Mouse (Mus musculus) gastrocnemius, adult 8-10 months (tissue): Measurements from ENCODE around the gene Ankrd28. TPM values are rescaled to one million over a fixed set of nuclear protein-coding genes. Genes with fewer than 3 reads are reported as not detected.

ENCODE experiments used
- DNase-seq, 2 experiments: peaks; one replicate each; pipeline ENCODE4 v3.0.0; 2022; ENCODE audit warnings: low spot score in 2 of 2
- total RNA-seq, 4 experiments: library from RNA; stranded (reverse); gene quantifications; 2 replicates each; pipeline ENCODE4 v1.2.4; 2022

Ankrd28 gene
- total RNA-seq, 4 experiments from 2014 or later = 46.0 to 65.1 (median 49.5) TPM

DNA sequence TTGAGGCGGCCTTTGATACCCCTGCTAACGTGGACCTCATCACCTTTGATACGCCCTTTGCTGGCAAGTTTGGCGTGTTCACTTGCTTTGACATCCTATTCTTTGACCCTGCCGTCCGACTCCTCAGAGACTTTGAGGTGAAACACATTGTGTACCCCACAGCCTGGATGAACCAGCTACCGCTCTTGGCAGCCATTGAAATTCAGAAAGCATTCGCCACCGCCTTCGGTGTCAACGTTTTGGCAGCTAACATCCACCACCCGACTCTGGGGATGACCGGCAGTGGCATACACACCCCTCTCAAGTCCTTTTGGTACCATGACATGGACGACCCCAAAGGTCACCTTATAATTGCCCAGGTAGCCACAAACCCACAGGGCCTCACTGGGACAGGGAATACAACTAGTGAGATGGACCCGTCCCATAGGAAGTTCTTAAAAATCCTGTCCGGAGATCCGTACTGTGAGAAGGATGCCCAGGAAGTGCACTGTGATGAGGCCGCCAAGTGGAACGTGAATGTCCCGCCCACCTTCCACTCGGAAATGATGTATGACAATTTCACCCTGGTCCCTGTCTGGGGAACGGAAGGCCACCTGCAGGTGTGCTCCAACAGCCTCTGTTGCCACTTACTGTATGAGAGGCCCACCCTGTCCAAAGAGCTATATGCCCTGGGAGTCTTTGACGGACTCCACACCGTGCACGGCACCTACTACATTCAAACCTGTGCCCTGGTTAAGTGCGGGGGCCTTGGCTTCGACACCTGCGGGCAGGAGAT, 163.3 kb downstream of the Ankrd28 start:
- peak in 1 of 2 experiments; percentile 3 for DNase-seq

DNA sequence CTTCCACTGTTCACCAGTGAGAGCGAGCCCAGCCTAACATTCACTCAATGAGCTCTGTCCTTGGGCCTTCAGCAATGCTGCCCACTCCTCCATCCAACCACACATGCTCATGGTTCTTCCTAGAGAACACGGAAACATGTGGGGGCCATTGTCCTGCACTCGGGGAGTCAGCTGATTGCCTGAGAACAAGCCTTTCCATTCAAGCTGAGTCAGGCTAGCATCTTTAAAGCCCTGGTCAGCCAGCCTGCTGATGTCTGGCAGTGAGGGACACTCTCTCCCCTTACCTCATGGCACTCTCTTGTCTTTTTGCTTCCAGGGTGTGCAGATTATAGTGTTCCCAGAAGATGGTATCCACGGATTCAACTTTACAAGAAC, 164.9 kb downstream of the Ankrd28 start:
- DNase-seq = no peak

DNA sequence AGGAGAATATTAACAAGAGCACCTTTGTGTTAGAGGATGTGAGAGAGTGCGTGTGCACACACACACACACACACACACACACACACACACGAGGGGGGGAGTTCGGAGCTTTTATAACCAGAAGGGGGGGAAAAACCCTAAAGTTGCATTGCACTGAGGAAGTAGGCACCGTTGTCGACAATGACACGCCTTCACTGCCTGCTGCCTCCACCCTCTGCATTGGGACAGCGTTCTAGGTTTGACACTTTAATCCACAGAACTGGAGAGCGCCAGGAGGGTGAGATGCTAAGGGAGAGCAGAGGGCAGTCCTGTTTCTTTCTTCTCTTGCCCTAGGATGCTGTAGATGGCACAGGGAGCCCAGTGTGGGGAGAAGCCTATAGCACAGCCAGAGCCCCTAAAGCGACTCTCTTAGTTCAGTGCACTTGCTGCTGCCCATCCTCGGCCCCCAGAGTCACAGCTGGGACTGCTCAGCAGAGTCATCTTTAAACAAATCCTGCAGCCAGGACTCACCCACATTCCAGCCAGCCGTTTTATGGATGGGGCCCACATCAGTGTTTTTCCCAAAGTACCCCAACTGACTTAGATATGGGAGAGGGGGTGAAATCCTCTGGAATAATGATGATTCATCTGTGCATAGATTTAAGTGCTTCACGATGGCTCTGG, 165.4 kb downstream of the Ankrd28 start:
- no peak for DNase-seq

DNA sequence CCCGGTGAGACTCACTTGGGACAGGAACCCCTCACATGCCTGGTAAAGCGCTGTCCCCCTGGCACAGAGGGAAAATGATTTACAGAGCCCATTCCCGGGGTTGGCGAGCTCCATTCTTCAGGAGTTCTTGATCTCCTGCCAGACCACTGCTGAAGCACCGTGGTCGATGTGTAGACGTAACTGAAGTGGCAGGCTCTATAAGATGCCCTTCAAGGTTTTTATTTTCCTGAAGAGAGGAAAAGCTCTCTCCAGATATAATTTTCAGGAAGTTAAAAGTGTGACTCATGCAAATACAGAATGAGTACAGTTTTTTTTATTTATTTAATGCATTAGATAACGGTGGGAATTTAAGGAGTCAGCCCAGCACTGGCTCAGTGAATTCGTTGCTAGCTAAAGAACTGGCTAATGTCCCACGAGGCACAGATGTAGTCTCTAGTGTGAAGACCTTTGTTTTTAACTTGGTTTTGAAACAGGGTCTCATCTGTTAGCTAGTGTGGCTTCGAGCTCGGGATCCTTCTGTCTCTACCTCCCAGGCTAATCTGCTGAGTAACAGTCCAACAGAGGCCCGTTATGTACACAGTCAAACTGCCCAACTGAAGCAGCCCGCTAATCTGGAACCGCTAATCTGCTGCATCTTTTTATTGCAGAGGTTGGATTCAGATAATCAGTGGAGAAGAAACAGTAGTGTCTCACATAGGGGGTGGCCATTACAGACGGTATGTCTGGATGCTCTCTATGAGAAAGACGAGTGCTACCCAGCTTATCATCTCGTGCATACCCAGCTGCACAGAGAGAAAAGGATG, 166.2 kb downstream of the Ankrd28 start:
- DNase-seq = peak in 1 of 2 experiments; percentile 2

DNA sequence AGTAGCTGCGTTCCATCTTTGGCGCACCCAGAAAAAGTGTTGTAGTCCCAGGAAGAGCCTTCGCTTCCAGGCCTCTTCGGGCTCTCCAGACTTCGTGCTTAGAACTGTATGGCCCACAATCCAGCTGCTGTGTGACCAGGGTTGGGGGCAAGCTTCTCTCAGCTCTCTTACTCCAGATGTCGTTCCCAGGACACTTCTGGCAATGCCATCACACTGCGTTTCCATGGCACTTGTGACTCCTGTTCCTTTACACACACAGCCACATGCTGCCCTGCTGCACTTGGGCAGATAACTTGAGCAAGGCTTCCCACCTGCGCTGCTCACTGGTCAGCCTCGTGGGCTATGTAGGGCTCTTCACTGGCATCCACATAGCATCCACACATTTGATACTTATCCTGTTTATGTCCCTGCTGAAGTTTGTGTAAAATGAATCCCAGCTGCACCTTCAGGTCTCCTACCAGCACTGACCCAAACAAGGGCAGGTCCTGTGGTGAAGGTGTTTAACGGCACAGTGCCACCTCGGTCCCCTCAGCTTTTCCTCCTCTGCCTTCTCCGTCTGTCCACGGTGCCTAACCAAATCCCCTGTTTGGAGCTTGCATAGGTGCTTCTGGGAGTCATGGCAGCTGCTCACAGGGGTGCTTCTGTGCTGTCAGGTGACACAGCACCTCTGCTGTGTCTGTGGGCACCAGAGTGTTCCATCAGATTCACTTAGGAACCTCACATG, 166.9 kb downstream of the Ankrd28 start:
- peak in 1 of 2 experiments; percentile 10 for DNase-seq

- peak; percentile 78 to 88 for DNase-seq
Observed at GRCm38 (mm10) chr14:31662555-31663211, 167.8 kb downstream of the Ankrd28 start.

GRCm38 (mm10) chr14:31661671-31662554, 168.5 kb downstream of the Ankrd28 start:
- peak; percentile 88 to 92 for DNase-seq

- no peak for DNase-seq
Observed at GRCm38 (mm10) chr14:31660312-31661093, 169.9 kb downstream of the Ankrd28 start.

- DNase-seq = peak; percentile 67 to 70
Observed at GRCm38 (mm10) chr14:31659501-31660181, 170.8 kb downstream of the Ankrd28 start.

GRCm38 (mm10) chr14:31658126-31658680, 172.2 kb downstream of the Ankrd28 start:
- no peak for DNase-seq

DNA sequence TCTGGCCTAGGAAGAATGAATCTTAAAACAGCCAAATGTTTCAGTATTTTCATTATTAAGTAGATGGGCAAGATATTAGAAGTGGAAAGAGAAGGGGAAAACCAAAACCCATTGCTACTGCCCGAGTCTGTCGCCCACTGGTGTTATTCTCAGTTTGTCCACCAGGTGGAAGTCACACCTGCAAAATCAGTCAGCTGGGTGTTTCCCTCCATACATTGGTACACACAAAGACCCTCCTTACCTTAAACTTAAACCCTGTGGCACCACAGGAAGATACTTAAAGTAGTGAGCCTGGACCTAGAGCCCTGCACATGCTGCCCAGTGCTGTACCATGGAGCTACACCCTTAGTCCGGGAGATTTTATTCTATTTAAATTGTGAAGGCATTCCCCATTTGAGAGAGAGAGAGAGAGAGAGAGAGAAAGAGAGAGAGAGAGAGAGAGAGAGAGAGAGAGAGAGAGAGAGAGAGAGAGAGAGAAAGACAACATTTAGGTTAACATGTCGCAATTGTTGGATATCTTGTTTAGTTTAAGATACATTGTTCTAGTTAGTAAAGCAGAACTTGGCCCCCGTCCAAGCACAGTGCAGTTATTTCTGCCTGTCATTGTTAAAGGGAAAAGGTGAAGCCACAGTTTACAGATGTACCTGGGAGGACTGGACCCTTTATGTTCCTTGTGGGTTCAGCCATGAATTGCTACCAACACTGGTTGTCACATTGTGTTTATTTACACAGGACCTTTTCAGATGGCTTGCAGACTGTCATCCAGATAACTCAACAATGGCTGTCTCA, 173.4 kb downstream of the Ankrd28 start:
- DNase-seq = no peak

DNA sequence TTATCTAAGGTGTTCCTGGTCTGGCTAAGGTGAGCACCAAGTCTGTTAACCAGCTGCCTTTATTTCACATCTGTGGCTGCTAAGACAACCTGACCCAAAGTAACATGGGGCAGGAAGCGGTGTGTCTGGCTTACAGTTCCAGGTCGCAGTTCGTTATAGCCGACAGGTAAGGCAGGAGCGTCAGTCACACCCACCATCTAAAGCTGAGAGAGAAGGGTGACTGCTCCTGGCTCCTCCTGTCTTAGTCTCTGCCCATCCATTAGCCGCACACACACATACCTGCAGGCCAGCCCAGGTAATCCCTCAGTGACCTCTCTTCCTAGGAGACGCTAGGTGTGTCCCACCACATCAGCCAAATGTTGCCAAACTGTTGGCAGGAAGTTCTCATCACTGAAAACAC, 174.1 kb downstream of the Ankrd28 start:
- no peak for DNase-seq

GRCm38 (mm10) chr14:31655406-31655805, 175.0 kb downstream of the Ankrd28 start:
- no peak for DNase-seq

DNA sequence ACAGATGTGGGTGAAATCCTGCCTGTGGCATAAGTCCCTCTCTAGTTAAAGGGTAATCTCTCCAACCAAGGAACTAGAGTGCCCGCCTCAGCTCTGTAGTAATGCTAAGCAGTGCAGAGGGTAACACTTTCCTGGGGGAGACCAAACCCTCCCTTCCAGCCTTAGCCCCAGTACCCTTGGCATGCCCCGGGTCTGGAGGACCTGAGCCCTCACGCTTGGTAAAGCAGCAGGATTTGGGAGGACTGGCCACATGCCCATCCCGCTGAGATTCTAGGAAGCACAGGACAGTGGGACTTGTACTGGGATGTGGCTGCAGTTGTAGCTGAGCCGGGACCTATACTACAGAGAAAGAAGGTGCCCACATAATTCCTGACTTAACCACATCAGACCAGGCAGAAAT, 175.6 kb downstream of the Ankrd28 start:
- DNase-seq = no peak

DNA sequence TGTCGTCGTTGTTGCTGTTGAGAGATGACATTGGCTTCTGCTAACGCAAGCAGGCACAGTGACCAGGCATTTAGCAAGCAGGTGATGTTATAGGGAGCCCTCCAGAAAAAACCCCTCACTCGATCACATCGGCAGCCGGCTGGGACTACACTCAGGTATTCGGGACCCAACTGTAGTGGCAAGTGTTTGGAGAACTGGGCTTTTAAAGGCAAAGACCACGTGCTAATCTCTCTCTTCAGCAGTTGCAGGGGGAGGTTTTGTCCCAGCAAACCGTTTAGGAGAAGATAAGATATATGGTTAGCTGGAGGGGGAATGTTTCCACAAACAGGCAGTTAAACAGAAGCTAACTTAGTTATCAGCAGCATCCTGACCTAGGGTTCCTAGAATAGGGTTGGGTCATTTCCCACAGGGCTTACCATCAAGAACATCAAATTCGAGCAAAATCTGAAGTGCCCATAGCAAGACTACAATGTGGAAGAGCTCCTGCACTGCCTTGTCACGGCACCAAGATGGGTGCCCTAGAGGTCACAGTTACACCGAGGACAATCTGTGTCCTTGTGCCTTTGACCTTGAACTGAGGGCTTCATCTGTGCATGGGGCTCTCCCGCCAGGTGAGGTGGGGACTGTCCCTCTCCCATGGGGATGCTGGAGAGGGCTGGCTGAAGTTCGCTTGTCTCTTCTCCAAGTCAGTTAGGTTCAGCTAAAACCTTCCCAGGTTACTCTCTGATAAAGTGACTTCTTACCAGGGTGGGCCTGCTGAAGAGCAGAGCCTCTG, 177.2 kb downstream of the Ankrd28 start:
- DNase-seq = no peak

DNA sequence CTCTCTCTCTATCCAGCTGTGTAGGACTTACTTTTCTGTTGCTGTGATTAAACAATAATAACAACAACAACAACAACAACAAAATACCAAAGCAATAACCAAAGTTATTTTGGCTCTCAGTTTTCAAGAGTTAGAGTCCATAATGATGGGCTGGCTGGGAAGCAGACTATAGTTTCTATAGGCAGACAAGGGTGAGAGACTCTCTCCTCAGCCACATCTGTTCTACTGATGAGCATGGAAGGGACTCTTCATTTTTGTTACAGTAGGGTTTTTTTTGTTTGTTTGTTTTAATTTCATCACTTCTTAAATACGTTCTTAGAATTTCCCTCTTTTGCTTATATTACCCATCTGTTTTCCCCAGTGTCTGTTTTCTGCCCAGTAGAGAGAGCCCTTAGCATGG, 177.8 kb downstream of the Ankrd28 start:
- DNase-seq = no peak

- DNase-seq = no peak
Observed at GRCm38 (mm10) chr14:31652106-31652505, 178.3 kb downstream of the Ankrd28 start.
